Mouse (Mus musculus): ENCODE measurements around the gene Slc22a14. TPM values are rescaled to one million over a fixed set of nuclear protein-coding genes. Genes with fewer than 3 reads are reported as not detected.
A peak's percentile ranks its signal among the peaks of the same experiment; 100 is the strongest.
"Not testable (repeated sequence)": the region's sequence is repeated elsewhere in the genome, so short reads cannot be mapped to it uniquely, and the experiment has no call there.

The Slc22a14 gene
- under 1 TPM in 1 of 2 experiments, not detected in 1; 0.22 TPM for total RNA-seq (2021)
- long read RNA-seq, experiment 1, partial matches to known transcripts, result 0 of 2 reads
- long read RNA-seq, experiment 1, other reads (novel, unspliced or antisense), result 2 of 2 reads
- long read RNA-seq, experiment 2, partial matches to known transcripts, result 1 of 1 reads
- long read RNA-seq, experiment 2, other reads (novel, unspliced or antisense), result 0 of 1 reads

GRCm38 (mm10) chr9:119365284-119365683 is at the start of gene Slc22a14:
Gene Slc22a14, minus strand, starts transcription at chr9:119365553.
- intact Hi-C loops (cut with DNase I), result no loop called here
- peak in 1 of 2 experiments; percentile 15 for DNase-seq

DNA sequence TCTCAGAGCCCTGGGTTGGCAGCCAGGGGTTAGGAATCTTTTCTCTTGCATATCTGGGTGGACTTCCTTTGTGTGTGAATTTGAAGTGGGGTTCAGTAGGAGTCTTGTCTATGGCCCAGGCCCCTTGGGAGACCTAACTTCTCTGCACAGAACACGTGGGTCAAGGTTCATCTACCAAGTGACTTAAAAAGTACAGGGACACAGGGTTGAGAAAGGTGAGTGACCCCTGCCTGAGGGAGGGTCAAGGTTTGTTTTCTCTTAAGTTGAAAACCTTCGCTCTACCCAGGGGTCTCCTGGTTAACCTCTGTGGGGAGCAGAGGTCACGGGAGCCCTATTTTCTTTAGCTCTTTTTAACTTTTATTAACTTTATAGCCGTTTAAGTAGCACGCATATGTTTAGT is 44.5 kb upstream of the Slc22a14 start:
- intact Hi-C loops (cut with DNase I), result no loop called here
- DNase-seq, result no peak

GRCm38 (mm10) chr9:119408898-119409664 is 43.7 kb upstream of the Slc22a14 start:
- no peak for DNase-seq
- intact Hi-C loops (cut with DNase I), result no loop called here

DNA sequence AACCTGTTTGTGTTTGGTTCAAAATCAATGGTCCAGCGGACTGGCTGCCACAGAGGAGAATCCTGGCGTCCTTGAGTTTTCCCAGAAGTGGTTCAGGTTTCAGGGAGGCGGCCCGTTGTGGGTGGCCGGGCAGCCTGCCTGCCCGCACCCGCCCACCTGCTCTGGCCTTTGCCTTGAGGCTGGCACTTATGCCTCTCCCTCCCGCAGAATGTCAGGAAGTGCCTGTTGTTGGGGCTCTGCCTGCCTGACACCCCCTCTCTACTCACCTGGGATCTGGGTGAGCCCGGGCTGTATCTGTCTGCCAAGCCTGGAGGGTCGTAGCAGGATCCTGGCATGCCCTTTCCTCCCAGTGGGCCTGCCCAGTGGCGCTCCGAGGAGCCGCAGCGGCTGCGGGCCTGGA is 42.5 kb upstream of the Slc22a14 start:
- no peak for DNase-seq
- intact Hi-C loops (cut with DNase I), result no loop called here

- no peak for DNase-seq
- intact Hi-C loops (cut with DNase I), result loop anchor here (5.0 kb wide), 1 partner anchor 47 kb away; the partner anchor contains the start of gene Xylb
Observed at GRCm38 (mm10) chr9:119404090-119404489, 38.7 kb upstream of the Slc22a14 start.

GRCm38 (mm10) chr9:119403236-119403641 is 37.9 kb upstream of the Slc22a14 start:
- peak; percentile 49 to 53 for DNase-seq

DNA sequence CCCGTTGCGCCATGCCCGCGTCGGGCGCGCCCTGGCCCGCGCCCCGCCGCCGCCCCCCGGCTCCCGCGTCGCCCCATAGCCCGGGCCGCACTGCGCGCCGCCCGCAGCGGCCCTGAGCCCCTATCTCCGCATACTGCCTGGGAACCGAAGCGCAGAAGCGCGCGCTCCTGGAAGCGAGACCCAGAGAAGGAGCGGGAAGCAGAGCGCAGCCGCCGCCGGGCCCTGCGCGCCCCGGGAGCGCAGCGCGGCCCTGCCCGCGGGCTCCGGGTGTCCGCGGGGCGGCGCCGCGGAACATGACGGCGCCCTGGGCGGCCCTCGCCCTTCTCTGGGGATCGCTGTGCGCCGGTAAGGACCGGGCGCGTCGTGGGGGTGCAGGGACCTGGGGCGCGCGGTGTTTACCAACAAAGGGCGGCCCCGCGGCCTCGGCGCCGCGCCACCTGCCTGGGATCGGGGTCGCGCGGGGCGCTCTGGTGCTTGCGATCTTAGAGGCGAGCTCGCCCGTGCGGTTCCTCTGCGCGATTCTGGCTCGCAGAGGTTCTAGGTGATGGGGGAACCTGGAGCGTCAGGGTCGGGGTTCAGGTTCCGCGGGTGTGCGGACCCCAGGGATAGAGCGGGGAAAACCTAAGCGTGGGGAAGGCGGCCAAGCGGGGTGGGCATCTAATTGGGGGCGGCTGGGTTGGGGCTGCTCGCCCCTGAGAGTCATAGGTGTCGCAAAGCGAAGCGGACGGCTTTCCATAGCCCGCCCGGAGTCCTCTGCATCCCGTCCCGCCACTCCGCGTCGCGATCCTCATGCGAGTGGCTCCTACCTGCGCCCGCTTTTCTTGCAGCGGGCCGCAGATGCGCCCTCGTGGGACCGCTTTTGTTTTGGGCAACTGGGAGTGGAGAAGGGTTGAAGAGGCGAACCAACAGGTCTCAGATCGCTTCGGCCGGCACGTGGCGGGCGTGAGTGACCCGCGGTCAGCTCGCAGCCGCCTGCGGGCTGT is 37.2 kb upstream of the Slc22a14 start:
- intact Hi-C loops (cut with DNase I), result loop anchor here (2.0 to 5.0 kb wide), 2 partner anchors 26 to 45 kb away; partner anchors contain the start of gene Xylb
- DNase-seq, result peak; percentile 39 to 63

More at GRCm38 (mm10) chr9:119403236-119403641, 37.9 kb upstream of the Slc22a14 start:
- intact Hi-C loops (cut with DNase I), result loop anchor here (2.0 to 5.0 kb wide), 2 partner anchors 26 to 46 kb away; partner anchors contain the start of gene Xylb

DNA sequence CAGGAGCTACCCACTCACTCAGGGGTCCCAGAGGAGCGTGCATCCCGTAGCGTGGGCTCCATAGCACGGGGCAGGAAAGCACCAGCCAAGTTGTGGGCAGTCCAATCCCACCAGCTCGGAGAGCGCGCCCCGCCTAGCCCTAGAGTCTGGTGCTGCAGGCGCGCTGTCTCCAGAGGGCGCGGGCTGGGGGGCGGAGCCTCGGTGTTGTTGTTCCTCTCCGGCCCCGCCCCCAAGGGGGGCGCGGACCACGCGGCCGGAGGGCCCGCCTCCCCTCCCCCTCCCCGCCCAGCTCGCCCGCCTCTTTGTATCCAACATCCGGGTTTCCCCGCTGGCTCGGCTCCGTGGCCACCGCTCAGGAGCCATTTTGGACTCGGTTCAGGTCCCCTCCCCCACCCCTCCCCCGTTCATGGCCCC is 36.5 kb upstream of the Slc22a14 start, which contains the start of gene Acvr2b:
Gene Acvr2b, plus strand, starts transcription at position 318 of the 414 bp plus-strand sequence.
- peak; percentile 96 to 97 for DNase-seq
- intact Hi-C loops (cut with DNase I), result loop anchor here (2.0 to 5.0 kb wide), 2 partner anchors 27 to 45 kb away; partner anchors contain the start of gene Xylb

DNA sequence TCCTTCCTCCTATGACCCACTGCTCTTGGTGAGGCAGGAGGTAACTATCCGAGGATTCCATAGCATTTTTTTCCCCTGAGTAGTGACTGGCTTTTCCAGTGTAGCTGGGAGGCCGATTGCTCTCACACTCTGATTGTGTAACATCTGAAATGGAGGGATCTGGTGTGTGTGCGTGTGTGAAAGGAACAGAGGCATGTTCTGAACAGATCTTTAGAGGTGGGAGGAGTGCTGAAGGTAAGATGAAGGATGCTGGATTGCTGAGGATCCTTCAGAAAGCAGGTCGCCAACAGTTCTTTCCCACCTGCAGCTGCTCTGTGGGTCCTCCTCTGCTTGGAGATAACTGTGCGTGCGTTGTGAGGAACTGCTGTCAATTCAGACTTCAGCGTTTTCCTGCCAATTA is 36.0 kb upstream of the Slc22a14 start:
- DNase-seq, result no peak
- intact Hi-C loops (cut with DNase I), result loop anchor here (5.0 kb wide), 1 partner anchor 44 kb away; the partner anchor contains the start of gene Xylb

- intact Hi-C loops (cut with DNase I), result no loop called here
- no peak for DNase-seq
Observed at GRCm38 (mm10) chr9:119394808-119395207, 29.5 kb upstream of the Slc22a14 start.

- intact Hi-C loops (cut with DNase I), result no loop called here
- DNase-seq, result no peak
Observed at GRCm38 (mm10) chr9:119390214-119390613, 24.9 kb upstream of the Slc22a14 start.

DNA sequence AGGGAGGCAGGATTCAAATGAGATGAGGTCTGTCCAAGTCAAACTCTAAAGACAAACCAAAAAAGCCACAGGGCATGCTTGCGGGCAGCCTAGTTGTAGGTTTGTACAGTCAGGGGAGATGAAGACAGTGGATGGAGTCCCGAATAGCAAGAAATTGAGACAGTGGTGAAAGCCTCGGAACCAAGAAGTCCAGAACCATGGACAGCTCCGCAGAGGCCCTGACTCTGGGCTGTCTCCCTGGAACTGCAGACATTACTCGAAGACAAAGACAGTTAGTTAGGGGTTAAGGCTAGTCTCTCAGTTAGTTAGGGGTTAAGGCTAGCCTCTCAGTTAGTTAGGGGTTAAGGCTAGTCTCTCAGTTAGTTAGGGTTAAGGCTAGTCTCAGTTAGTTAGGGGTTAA is 23.6 kb upstream of the Slc22a14 start:
- peak; percentile 19 to 37 for DNase-seq
- intact Hi-C loops (cut with DNase I), result no loop called here

DNA sequence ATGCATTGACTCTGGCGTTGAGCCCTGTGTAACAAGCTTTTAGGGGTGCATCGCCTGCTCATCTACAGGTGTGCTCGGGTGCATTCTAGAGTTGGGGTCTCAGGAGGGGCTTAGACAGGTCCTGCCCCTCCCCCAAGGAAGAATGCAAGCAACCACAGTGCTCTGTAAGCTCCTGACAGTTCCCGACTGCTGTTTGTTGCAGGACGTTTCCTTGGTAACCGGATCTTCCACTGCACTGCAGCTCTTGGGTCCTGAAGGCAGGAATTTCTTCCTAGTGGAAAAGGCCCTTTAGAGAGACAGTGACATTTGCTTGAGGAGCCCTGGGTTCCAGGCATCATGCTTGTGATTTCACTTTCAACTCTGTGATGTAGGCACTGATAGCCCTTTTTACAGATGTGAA is 17.2 kb upstream of the Slc22a14 start:
- intact Hi-C loops (cut with DNase I), result no loop called here
- DNase-seq, result no peak

DNA sequence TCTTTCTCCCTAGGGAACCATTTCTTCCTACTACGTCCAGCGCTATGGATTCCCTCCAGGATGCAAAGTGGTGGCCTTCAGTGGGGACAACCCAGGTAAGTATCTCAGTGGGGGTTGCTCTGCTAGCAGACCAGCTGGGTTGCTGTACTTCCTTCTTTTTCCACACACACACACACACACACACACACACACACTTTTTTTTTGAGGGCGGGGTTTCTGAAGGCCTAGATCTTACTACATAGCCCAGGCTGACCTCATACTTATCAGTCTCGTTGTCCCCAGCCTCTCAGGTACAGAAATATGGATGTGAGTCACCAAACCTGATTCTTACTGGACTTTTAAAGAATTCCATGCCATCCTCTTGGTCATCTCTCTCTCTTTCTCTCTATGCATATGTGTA is 12.9 kb upstream of the Slc22a14 start:
- no peak for DNase-seq
- intact Hi-C loops (cut with DNase I), result no loop called here

DNA sequence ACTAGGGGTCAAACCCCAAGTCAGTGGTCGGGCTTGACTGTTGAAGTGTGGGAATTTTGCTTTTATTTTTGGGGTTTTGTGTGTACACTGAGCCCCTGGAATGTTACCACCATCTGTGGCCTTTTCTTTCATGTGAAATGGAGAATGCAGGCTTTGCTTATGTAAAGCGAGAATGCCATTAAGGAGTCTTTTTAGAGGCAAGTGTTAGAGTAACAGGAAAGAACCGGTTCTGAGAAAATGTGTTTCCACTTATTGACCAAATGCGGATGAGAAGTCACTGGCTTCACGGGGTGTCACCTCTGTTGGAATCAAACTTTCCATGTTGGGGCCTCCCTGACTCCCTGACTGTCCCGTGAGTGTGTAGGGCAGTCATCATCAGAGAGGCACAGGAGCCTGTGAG is 10.2 kb upstream of the Slc22a14 start:
- no peak for DNase-seq
- intact Hi-C loops (cut with DNase I), result no loop called here

- DNase-seq, result no peak
- intact Hi-C loops (cut with DNase I), result no loop called here
Observed at GRCm38 (mm10) chr9:119375008-119375407, 9.7 kb upstream of the Slc22a14 start.

DNA sequence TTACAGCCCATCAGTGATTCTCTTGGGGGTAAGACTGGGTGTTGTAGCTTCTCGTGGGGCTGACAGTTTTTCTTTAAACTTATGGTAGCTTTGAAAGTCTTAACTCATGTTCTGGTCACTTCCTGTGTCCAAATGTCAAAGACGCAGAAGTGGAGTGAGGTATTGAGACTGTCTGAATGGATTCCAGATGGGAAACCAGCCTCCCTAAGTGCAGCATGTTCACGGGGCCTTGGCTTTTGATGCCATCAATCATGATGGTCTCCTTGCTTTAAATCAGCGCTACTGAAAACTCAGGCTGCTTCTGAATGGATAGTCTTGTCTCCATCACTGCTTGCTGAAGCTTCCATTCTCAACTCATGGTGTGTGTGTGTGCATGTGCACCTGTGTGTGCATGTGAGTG is 5.9 kb upstream of the Slc22a14 start:
- DNase-seq, result no peak
- intact Hi-C loops (cut with DNase I), result no loop called here

GRCm38 (mm10) chr9:119370770-119371169 is 5.4 kb upstream of the Slc22a14 start:
- DNase-seq; intact Hi-C loops (cut with DNase I): not testable (repeated sequence)

DNA sequence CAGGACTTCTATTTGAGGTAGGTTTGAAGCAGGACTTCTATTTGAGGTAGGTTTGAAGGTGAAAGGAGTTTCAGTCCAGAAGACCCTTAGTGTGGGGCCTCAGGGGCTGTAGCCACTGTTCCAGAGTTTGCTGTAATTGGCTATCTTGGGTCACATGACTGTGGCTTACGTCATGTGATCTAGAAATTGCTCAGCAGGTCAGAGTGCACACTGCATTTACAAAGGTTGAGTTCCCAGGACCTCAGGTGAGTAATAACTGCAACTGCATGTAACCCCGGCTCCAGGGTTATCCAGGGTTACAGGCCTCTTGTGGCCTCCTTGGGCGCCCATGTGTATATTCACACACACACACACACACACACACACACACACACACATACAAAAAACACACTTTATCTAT is 3.0 kb upstream of the Slc22a14 start:
- intact Hi-C loops (cut with DNase I), result no loop called here
- DNase-seq, result no peak

GRCm38 (mm10) chr9:119363229-119363628 is 2.1 kb downstream of the Slc22a14 start:
- DNase-seq, result no peak
- intact Hi-C loops (cut with DNase I), result no loop called here
